Mouse (Mus musculus): ENCODE results near the gene Camk2n2. TPM values are rescaled to one million over a fixed set of nuclear protein-coding genes. Genes with fewer than 3 reads are reported as not detected.

Camk2n2 gene
- total RNA-seq, 2 experiments from 2014 or later, result 1.1 to 1.3 TPM

DNA sequence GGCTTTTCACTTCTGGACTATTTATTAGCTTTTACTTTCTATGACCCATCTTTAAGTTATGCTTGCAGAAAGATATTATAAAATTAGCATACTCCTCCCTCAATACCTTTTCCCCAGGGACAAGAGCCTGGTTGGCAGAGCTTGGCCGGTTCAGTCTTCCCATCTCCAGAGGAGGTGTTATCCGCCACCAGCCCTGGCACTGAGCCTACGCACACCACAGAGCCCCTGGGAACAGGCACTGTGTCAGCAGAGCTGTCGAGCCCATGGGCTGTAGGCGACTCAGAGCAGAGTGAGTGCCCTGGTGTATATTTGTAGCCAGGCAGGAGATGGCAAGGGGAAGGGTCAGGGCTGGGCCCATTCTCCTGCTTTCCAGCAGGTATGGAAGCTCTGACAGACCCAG, 20.6 kb downstream of the Camk2n2 start:
- TF ChIP-seq CTCF (IDR thresholded peaks at IDR 0.05), result no peak
- intact Hi-C loops (cut with DNase I), result no loop called here
- no peak overlapping the region for H3K27ac ChIP-seq

DNA sequence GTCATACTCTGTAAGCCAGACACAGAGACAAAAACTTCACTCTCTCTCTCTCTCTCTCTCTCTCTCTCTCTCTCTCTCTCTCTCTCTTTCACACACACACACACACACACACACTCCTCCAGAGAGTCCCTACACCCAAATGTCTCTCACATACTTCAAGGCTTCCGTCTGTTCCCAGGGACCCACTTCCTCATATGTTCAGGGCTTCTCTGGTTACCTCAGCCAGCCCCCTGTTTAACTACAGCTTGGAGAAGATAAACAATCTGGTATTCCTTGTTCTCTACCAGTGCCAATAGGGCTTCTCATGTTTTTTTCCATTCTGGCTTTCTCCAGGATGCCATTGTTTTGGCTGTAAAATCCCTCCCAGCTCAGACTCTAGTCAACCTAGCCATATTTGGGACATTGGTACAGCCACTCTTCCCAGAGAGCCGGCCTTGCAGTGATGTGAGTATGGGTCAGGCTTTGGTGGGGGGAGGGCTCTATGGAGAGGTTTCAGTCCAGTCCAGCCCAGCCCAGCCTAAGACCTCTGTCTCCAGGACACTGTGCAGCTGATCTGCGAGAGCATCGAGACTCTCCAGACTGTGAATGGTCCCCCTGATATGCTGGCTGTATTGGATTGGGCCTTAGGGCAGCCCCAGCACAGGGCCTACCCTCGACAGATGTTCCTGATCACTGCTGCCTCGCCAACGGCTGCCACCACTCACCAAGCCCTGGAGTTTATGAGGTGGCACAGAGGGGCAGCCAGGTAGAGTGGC, 24.2 kb downstream of the Camk2n2 start:
- Histone ChIP-seq H3K4me3 (no peak overlapping the region), H3K27ac (no peak overlapping the region)
- intact Hi-C loops (cut with DNase I), result no loop called here
- no peak for TF ChIP-seq CTCF (IDR thresholded peaks at IDR 0.05)
- no peak for DNase-seq

More for the DNA sequence above, 20.6 kb downstream of the Camk2n2 start:
- H3K4me3 ChIP-seq, result no peak overlapping the region
- no peak for DNase-seq

GRCm38 (mm10) chr16:20595737-20596136, 25.4 kb downstream of the Camk2n2 start:
- Histone ChIP-seq H3K27ac (no peak overlapping the region), H3K4me3 (no peak overlapping the region)
- no peak for TF ChIP-seq CTCF (IDR thresholded peaks at IDR 0.05)
- no peak for DNase-seq
- intact Hi-C loops (cut with DNase I), result no loop called here

GRCm38 (mm10) chr16:20595060-20595673, 25.9 kb downstream of the Camk2n2 start:
- H3K4me3 ChIP-seq, result no peak overlapping the region
- H3K27ac ChIP-seq, result no peak overlapping the region
- no peak for TF ChIP-seq CTCF (IDR thresholded peaks at IDR 0.05)
- intact Hi-C loops (cut with DNase I), result no loop called here
- no peak for DNase-seq

DNA sequence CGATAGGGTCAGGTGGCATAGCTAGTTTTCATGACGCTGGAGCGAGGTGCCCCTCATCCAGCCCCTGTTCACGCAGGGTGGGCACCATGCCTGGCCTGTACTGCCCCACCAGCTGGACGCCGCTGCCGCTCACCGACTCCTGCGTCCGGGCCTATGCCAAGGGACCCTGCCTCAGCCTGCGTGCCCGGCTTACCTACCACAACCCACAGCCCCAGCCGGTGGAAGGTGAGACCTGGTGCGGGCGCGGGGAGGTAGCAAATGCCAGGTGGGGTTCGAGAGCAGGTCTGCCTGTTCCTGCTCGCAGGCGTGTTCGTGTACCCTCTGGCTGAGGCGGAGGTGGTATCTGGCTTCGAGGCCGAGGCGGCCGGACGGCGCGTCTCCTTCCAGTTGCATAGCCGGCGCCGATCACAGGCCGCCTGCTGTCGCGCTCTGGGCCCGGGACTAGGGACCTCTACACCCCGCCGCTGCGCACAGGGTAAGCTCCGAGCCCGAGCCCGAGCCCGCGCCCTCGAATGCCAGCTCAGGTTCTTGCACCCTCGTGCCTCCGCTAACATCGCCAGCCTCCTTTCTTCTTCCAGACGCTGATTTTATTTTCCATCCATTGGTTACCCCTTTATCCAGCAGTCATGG, 29.9 kb downstream of the Camk2n2 start:
- TF ChIP-seq CTCF (IDR thresholded peaks at IDR 0.05), result no peak
- H3K27ac ChIP-seq, result no peak overlapping the region
- intact Hi-C loops (cut with DNase I), result no loop called here
- DNase-seq, result no peak
- no peak overlapping the region for H3K4me3 ChIP-seq

DNA sequence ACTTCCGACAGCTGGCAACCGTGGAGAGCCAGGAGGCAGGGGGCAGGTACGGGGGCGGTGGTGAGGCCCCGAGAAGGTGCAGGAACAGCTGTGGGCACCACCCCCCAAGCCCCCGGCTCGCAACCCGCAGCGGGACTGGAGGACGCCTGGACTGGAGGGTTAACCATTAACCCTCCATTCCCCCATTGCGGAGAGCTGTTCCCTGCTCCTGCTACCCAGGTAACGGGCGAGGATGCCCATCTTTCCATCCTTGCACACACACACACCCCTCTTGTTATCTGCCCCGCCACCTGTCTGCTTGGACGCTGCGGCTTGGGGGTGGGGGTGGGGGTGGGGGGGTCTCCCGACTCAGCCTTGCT, 30.4 kb downstream of the Camk2n2 start:
- no peak overlapping the region for H3K27ac ChIP-seq
- no peak for DNase-seq
- intact Hi-C loops (cut with DNase I), result no loop called here
- peak overlapping the region; percentile 64 for H3K4me3 ChIP-seq
- no peak for TF ChIP-seq CTCF (IDR thresholded peaks at IDR 0.05)

DNA sequence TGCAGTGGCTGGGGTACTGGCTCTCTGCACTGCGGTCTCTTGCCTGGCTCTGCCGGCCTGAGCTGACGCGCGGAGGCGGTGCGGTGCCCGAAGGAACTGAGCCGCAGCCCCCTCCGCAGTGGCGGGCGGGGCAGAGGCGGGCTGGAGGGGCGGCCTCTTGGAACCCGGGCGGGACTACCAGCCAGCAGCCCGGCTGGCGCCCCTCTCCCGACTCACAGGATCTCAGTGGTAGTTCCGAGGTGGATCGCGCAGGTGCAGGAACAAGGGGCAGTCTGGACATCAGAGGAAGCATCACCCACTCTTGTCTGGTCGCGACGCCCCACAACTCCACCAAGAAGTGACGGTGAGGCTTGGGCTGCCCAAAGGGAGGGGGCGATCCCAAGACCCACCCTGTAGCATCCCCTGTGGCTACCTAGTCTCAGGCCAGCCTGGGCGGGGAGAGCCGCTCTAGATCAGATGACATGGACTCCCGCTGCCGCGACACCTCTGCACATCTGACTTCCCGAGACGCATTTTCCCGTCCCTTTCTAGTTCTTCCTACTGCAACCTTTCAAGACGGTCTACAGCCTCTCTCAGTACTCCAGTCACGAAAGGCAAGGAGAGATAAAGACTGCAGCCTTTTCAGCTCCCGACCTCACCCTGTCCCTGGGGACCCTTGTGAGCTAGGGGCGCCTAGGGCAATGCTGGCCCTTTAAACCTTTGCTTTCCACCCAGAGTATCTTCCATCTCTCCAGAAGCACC, 31.0 kb downstream of the Camk2n2 start:
- TF ChIP-seq CTCF (IDR thresholded peaks at IDR 0.05), result no peak
- H3K4me3 ChIP-seq, result peak overlapping the region; percentile 64
- intact Hi-C loops (cut with DNase I), result no loop called here
- H3K27ac ChIP-seq, result no peak overlapping the region
- DNase-seq, result no peak

- TF ChIP-seq CTCF (IDR thresholded peaks at IDR 0.05), result no peak
- intact Hi-C loops (cut with DNase I), result no loop called here
- no peak for DNase-seq
- Histone ChIP-seq H3K4me3 (peak within 1 kb of the TSS; percentile 64), H3K27ac (no peak within 1 kb of the TSS)
These were observed 31.6 kb downstream of the Camk2n2 start, which contains the start of gene Vwa5b2 for GRCm38 (mm10) chr16:20589366-20589938. Vwa5b2 (plus strand) TSS chr16:20589471.

Small RNAs within 50 kb of the gene (microRNA-seq; reads per million reads assigned to microRNA genes)
- gene Mir1224, result not detected

Other genes starting within 250 kb of the Camk2n2 start
- gene Abcc5, start 194.9 kb downstream of the Camk2n2 start, total RNA-seq (2021), result 10 to 100 TPM; 54.4 to 66.0 TPM
- 10 to 100 TPM; 55.7 to 62.8 TPM for gene Eif2b5, start 122.5 kb downstream of the Camk2n2 start, total RNA-seq (2021)
- gene Dvl3, start 104.3 kb downstream of the Camk2n2 start, total RNA-seq (2021), result 10 to 100 TPM; 30.7 to 31.3 TPM
- 100 to 1,000 TPM; 137 to 157 TPM for gene Ap2m1, start 85.8 kb downstream of the Camk2n2 start, total RNA-seq (2021)
- 10 to 100 TPM; 59.8 to 70.7 TPM for gene Abcf3, start 72.7 kb downstream of the Camk2n2 start, total RNA-seq (2021)
- under 1 TPM; 0.08 to 0.20 TPM for gene Vwa5b2, start 31.8 kb downstream of the Camk2n2 start, total RNA-seq (2021)
- gene Eef1akmt4, start 9.7 kb downstream of the Camk2n2 start, total RNA-seq (2021), result 1 to 10 TPM; 3.4 to 6.3 TPM
- not detected for gene Gm49333, start 9.7 kb downstream of the Camk2n2 start, total RNA-seq (2021)
- gene Alg3, start 9.6 kb downstream of the Camk2n2 start, total RNA-seq (2021), result 10 to 100 TPM; 13.4 to 14.6 TPM
- under 1 TPM in 1 of 2 experiments, not detected in 1; 0.42 TPM for gene Ece2, start 8.5 kb upstream of the Camk2n2 start, total RNA-seq (2021)
- 100 to 1,000 TPM; 223 to 253 TPM for gene Psmd2, start 30.4 kb upstream of the Camk2n2 start, total RNA-seq (2021)
- 100 to 1,000 TPM; 428 to 462 TPM for gene Eif4g1, start 47.0 kb upstream of the Camk2n2 start, total RNA-seq (2021)
- 10 to 100 TPM; 46.0 to 62.9 TPM for gene Fam131a, start 72.0 kb upstream of the Camk2n2 start, total RNA-seq (2021)
- 1 to 10 TPM; 7.6 to 9.2 TPM for gene Polr2h, start 96.4 kb upstream of the Camk2n2 start, total RNA-seq (2021)
- gene Clcn2, start 96.5 kb upstream of the Camk2n2 start, total RNA-seq (2021), result 1 to 10 TPM in 1 of 2 experiments, under 1 TPM in 1; 0.89 to 1.0 TPM
- 1 to 10 TPM; 2.9 to 3.6 TPM for gene Chrd, start 111.8 kb upstream of the Camk2n2 start, total RNA-seq (2021)
- gene Thpo, start 113.2 kb upstream of the Camk2n2 start, total RNA-seq (2021), result 1 to 10 TPM; 5.1 to 6.3 TPM